Mouse (Mus musculus): ENCODE measurements at regions not wholly inside any gene's neighbourhood (a gene's known extent, or its start where the extent isn't known, plus 50 kb on each side); places are given as distances from the start of the nearest gene placed in this dataset.

- DNase-seq (ENCODE audit: low read depth, low spot score) = no peak
These were observed 242.7 kb downstream of the Tshz3 start for GRCm38 (mm10) chr7:36940611-36941010.

GRCm38 (mm10) chr7:36945024-36945815, 247.3 kb downstream of the Tshz3 start:
- no peak for DNase-seq (ENCODE audit: low read depth, low spot score)

DNA sequence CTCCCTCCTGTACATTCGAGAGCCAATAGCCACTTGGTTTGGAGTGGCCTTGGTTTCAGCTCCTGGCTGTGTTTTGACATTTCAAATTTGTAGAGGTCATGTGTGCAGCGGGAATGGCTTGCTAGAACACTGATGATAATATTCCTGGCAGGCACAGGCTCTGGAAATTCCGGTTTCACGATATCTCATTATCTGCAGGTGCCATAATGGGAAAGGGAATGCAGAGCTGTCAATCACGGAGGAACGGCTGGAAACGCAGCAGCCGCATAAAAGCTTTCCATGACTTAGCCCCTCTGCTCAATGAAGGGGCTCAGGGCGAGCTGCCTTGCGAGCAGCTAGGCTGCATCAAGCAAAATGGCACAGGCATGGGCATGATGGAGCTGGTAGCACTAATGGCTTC, 251.6 kb downstream of the Tshz3 start:
- no peak for DNase-seq (ENCODE audit: low read depth, low spot score)

GRCm38 (mm10) chr7:36955376-36955775, 257.5 kb downstream of the Tshz3 start:
- DNase-seq (ENCODE audit: low read depth, low spot score) = no peak

DNA sequence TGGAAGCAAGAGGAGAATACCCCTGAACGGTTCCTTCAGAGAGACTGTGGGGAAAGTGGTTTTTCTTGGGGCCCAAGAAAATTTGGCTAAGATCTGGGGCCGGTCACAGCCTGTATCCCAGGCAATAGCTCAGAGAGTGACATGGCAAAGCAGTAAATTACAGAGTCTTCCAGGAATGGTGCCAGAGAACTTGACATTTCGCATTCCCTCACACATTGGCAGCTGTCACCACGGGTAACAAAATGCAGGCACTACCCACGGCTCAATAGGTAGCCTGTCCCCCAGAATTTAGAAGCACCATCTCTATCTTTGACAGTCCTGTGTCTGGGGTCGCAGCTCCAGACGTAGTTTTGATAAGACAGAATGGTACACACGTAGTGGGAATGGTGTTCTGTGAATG, 260.3 kb downstream of the Tshz3 start:
- no peak for DNase-seq (ENCODE audit: low read depth, low spot score)

DNA sequence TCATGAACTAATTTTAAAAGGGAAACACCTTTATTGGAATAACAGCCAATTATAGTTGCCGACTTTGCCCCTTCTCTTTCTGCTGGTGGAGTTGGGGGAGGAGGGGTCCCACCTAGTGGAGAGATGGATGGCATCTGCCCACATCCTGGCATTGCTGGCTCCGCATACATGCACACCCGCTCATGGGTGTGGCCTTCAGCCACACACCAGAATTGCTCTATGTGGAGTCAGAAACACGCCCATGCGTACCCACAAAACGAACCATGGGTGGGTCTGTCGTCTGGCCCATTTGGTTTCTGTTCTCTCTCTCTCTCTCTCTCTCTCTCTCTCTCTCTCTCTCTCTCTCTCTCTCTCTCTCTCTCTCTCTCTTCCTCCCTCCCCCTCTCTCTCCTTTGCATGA, 273.9 kb downstream of the Tshz3 start:
- DNase-seq (ENCODE audit: low read depth, low spot score) = no peak

DNA sequence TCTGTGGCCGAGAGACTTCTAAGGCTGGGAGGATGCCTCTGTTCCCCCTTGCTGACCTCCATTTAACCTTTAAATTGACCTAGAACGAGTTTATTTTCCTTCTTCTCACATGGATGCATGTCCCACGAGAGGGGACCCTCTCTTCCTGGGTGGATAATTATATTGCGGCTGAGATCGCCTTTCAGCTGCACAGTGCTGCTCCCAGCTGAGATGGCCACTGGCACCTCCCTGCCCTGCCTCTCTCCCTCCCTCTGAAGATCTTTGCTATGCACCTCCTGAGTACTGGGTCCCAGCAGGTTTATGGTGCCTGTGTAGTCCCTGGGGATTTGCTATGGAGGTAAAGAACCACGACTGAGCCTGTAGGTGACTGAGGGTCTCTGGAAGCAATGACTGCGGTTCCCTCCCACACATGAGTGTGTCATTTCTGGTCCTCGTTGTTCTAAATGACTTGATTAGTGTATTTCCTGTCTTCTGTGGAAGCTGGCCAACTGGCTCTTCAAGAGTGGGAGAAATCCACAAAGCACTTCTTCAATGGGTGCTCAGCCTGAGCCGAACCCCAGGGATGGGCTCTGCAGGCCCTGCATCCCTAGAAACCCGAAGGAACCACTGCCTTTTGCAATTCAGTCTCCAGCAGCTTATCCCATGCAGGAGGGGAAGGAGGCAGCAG, 275.9 kb downstream of the Tshz3 start:
- DNase-seq (ENCODE audit: low read depth, low spot score) = no peak

DNA sequence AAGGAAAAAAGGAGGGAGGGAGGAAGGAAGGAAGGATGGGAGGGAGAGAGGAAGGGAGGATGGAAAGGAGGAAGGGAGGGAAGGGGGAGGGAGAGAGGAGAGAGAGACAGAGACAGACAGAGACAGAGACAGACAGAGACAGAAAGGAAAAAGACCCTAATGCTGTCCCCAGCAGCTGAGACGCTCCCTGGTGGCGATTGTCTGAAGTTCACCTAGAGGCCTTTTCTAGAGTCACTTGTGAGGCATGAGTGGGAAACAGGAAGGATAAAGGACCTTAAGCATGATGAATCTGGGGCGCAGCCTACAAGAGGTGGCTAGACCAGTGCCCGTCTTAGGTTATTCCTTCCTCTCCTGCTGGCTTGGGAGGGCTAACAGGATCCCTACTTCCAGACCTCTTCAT, 276.7 kb downstream of the Tshz3 start:
- no peak for DNase-seq (ENCODE audit: low read depth, low spot score)

GRCm38 (mm10) chr7:36975475-36975874, 277.6 kb downstream of the Tshz3 start:
- DNase-seq (ENCODE audit: low read depth, low spot score) = no peak

GRCm38 (mm10) chr7:36977819-36978218, 279.9 kb downstream of the Tshz3 start:
- DNase-seq (ENCODE audit: low read depth, low spot score) = no peak

DNA sequence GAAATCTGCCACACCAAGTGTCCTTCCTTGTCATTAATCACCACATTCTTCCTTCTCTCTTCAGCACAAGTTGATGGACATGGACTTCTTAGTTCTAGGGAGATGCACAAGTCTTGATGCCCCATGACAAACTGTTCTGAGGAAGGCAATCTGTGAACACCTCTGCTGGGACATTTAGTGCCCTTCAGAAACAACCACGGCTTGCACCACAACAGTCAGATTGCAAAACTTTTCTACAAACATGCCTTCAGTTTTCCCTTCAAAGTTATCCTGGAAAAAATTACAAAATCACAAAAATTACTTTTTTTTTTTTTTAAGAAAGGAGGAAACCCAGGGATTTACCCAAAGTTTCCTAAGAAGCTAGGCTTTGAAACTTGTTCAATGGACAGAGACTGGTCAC, 291.5 kb downstream of the Tshz3 start:
- no peak for DNase-seq (ENCODE audit: low read depth, low spot score)

GRCm38 (mm10) chr7:37004601-37005000, 306.7 kb downstream of the Tshz3 start:
- no peak for DNase-seq (ENCODE audit: low read depth, low spot score)

DNA sequence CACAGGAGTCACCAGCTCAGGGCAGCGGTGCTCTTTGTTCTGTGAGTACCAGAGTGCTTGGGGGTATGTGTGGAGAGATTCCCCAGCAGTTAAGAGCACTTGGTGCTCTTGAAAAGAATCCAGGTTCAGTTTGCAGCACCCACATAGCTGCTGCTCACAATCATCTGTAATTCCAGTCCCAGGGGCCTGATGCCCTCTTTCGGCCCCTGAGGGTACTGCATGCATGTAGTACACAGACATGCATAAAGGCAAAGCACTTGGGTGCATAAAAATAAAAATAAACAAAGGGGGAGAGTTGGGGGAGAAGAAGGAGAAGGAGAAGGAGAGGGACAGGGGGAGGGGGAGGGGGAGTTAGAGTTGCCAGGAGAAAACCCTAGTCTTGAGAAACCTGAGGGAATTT, 307.8 kb downstream of the Tshz3 start:
- DNase-seq (ENCODE audit: low read depth, low spot score) = no peak

GRCm38 (mm10) chr7:37006921-37007320, 309.0 kb downstream of the Tshz3 start:
- DNase-seq (ENCODE audit: low read depth, low spot score) = no peak

GRCm38 (mm10) chr7:37011180-37011754, 313.3 kb downstream of the Tshz3 start:
- no peak for DNase-seq (ENCODE audit: low read depth, low spot score)

GRCm38 (mm10) chr7:37020078-37020477, 322.2 kb downstream of the Tshz3 start:
- DNase-seq (ENCODE audit: low read depth, low spot score) = no peak

- DNase-seq (ENCODE audit: low read depth, low spot score) = peak; percentile 12
These were observed 326.6 kb downstream of the Tshz3 start for GRCm38 (mm10) chr7:37024501-37025025.

DNA sequence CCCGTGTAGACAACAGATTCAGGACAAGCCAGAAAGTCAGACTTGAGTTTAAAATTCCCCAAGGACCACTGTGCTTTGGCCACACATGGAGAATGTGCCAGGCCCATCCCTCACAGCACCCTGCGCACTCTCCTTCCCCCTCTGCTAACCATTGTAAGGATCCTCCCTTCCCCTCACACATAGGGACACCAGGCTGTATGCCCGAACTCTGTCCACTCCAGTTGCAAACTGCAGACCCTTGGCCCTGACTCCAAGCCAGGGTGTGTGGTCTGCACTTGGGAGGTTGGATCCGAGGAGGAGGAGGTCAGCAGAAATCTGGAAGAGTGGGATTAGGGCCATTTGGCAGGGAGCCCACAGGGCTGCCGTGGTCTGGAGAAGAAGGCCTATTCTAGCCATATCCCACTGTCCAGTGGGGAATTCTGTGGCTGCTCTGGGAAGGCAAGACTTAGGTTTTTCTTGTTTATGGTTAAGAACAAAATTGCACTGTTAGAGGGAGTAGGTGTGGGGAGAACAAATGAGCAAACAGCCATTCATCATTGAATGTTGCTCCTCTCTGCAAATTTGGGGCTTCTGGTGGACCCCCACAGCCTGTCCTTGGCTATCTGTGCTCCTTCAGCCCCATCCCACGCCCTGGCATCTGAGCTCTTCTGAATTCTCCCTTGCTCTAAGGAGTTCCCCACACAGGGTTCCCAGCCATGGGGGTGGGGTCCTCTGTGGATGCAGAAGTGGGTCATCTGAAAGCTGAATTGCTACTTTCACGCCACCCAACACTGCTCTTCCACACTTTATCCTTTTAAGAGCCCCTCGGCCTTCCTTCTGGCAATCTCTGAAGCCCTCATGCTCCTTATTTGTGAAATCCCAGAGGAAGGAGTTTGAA, 366.9 kb downstream of the Tshz3 start:
- no peak for DNase-seq (ENCODE audit: low read depth, low spot score)

DNA sequence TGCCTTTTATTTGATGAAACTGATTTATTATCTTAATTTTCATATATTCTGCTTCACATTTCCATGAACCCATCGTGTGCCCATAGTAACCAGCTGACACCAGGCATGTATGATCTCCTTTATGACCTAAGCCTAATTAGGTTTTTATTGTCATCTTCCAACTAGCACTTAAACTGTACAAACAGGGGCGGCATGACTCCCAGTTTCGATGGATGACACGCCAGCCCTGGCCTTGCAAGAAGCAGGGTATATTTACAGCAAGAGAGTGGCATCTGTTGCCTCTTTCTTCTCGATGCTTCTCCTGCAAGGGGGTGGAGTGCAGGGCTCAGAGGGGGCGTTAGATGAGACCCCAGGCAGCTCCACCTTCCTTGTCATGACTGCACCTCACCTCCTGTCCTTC, 379.8 kb downstream of the Tshz3 start:
- DNase-seq (ENCODE audit: low read depth, low spot score) = no peak

DNA sequence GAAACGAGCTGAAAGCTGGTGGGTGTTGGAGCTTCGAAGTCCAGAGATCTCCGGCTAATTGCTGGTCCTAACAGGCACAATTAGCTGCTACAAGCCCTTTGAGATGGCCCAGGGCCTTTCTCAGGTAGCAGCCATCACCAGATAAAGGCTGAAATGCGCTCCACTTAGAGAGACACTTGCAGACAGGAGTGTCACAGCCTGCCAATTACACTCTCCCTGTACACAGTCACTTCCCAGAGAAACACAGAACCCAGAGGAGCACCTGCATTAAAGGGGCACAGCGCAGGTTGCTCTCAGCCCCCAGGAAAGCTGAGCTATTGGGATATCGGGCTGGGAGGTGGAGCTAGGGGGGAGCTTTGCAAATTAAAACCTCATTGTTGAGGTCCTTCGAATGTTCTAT, 380.2 kb downstream of the Tshz3 start:
- no peak for DNase-seq (ENCODE audit: low read depth, low spot score)

DNA sequence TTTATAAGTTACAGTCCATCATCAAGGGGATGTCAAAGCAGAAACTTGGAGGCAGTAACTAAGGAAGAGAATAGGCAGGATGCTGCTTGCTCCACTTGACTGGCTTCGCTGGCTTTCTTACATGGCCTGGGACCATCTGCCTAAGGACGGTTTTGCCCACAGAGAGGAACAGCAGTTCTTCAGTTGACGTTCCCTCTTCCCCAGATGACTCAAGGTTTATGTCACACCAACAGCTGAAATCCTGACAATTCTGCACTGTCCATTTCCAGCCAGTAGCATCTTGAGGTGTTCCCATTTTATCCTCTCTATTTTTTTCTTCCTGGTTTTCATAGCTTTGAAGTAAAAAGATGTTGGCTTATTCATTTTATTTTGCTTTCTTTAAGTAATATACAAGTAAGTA, 391.8 kb downstream of the Tshz3 start:
- DNase-seq (ENCODE audit: low read depth, low spot score) = no peak

DNA sequence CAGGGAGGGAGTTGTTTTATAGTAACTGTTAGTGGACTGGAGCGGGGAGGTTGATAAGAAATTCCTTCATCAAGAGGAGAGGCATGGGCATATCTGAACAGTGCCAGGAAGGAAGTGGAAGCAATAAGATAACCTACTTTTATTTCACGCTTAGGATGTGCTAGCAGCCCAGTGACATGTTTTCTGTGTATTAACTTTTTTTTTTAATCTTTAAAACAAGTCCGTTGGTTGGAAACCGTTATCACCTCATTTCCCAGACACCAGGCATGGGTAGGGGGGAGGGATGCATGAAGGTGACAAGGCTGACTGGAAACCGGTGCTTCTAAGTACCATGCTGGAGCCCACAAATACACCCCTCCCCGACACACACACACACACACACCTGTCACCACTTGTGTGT, 394.7 kb downstream of the Tshz3 start:
- no peak for DNase-seq (ENCODE audit: low read depth, low spot score)

All from brain, embryonic 18.5 days (tissue).